Mouse (Mus musculus) spleen, postnatal 10 days (tissue): ENCODE results near the gene 6030468B19Rik.
A peak's percentile ranks its signal among the peaks of the same experiment; 100 is the strongest.

ENCODE experiments used
- DNase-seq, 2 experiments: peaks; one replicate each; pipeline ENCODE4 v3.0.0; 2021 to 2022; ENCODE audit warnings: low spot score in 2 of 2

Gene 6030468B19Rik

GRCm38 (mm10) chr11:117797511-117798159 is at the start of gene 6030468B19Rik:
Gene 6030468B19Rik (plus strand): TSS chr11:117797660.
- peak; percentile 77 to 81 for DNase-seq

GRCm38 (mm10) chr11:117748628-117749027 is 48.8 kb upstream of the 6030468B19Rik start:
- no peak for DNase-seq

GRCm38 (mm10) chr11:117749414-117749813 is 48.0 kb upstream of the 6030468B19Rik start:
- DNase-seq: no peak

- DNase-seq: no peak
These were observed 45.9 kb upstream of the 6030468B19Rik start for GRCm38 (mm10) chr11:117751544-117751943.

GRCm38 (mm10) chr11:117755891-117756290 is 41.6 kb upstream of the 6030468B19Rik start:
- no peak for DNase-seq

GRCm38 (mm10) chr11:117759267-117759666 is 38.2 kb upstream of the 6030468B19Rik start:
- DNase-seq: no peak

- DNase-seq: no peak
These were observed 36.9 kb upstream of the 6030468B19Rik start for GRCm38 (mm10) chr11:117760374-117761119.

- DNase-seq: no peak
These were observed 35.7 kb upstream of the 6030468B19Rik start for GRCm38 (mm10) chr11:117761801-117762200.

- DNase-seq: no peak
These were observed 35.2 kb upstream of the 6030468B19Rik start for GRCm38 (mm10) chr11:117762246-117762645.

- DNase-seq: no peak
These were observed 33.1 kb upstream of the 6030468B19Rik start for GRCm38 (mm10) chr11:117764319-117764718.

GRCm38 (mm10) chr11:117765361-117765760 is 32.1 kb upstream of the 6030468B19Rik start:
- DNase-seq: no peak

- DNase-seq: no peak
These were observed 31.2 kb upstream of the 6030468B19Rik start for GRCm38 (mm10) chr11:117766275-117766674.

- no peak for DNase-seq
These were observed 28.5 kb upstream of the 6030468B19Rik start for GRCm38 (mm10) chr11:117768725-117769682.

GRCm38 (mm10) chr11:117769683-117770047 is 27.8 kb upstream of the 6030468B19Rik start:
- DNase-seq: no peak

GRCm38 (mm10) chr11:117770407-117770806 is 27.1 kb upstream of the 6030468B19Rik start:
- DNase-seq: peak in 1 of 2 experiments; percentile 11

GRCm38 (mm10) chr11:117772352-117772751 is 25.1 kb upstream of the 6030468B19Rik start:
- no peak for DNase-seq

- no peak for DNase-seq
These were observed 22.5 kb upstream of the 6030468B19Rik start for GRCm38 (mm10) chr11:117774925-117775324.

- no peak for DNase-seq
These were observed 21.9 kb upstream of the 6030468B19Rik start for GRCm38 (mm10) chr11:117775540-117775939.

GRCm38 (mm10) chr11:117776085-117776792 is 21.2 kb upstream of the 6030468B19Rik start:
- DNase-seq: no peak

GRCm38 (mm10) chr11:117777111-117777510 is 20.3 kb upstream of the 6030468B19Rik start:
- no peak for DNase-seq

GRCm38 (mm10) chr11:117778031-117778430 is 19.4 kb upstream of the 6030468B19Rik start:
- no peak for DNase-seq
